Mouse (Mus musculus) stomach, embryonic 14.5 days (tissue): ENCODE measurements around the gene Akip1. TPM values are rescaled to one million over a fixed set of nuclear protein-coding genes. Genes with fewer than 3 reads are reported as not detected.

Source experiments
- polyA plus RNA-seq: library from polyadenylated mRNA; unstranded; fragments of >200 nt; fragmentation: Nextera tagmentation; extraction: Ambion mirVana; gene quantifications from 2 replicates; pipeline ENCODE4 v1.2.1, GENCODE M21; 2014

The Akip1 gene
- polyA plus RNA-seq, 1 experiment from 2014 or later = 36.3 TPM

Other genes with a start within 250 kb of the Akip1 start
- gene Trim66, start 195.6 kb upstream of the Akip1 start, polyA plus RNA-seq = 0.04 and 0.09 TPM in 2 replicates
- gene Rpl27a, start 184.5 kb upstream of the Akip1 start, polyA plus RNA-seq = 163 and 168 TPM in 2 replicates
- 53.3 and 62.3 TPM in 2 replicates for gene St5, start 85 bp upstream of the Akip1 start, polyA plus RNA-seq
- 0.14 TPM in 1 of 2 replicates, not detected in the other for gene BC051019, start 20.2 kb downstream of the Akip1 start, polyA plus RNA-seq
- not detected in 2 replicates for gene Ascl3, start 28.0 kb downstream of the Akip1 start, polyA plus RNA-seq
- 58.8 and 65.9 TPM in 2 replicates for gene Tmem9b, start 49.2 kb downstream of the Akip1 start, polyA plus RNA-seq
- gene Nrip3, start 78.3 kb downstream of the Akip1 start, polyA plus RNA-seq = 0.94 and 1.4 TPM in 2 replicates
- gene Scube2, start 162.0 kb downstream of the Akip1 start, polyA plus RNA-seq = 1.9 and 2.2 TPM in 2 replicates